Mouse (Mus musculus) hindbrain, embryonic 11.5 days (tissue): Measurements from ENCODE around the gene Acot3. TPM values are rescaled to one million over a fixed set of nuclear protein-coding genes. Genes with fewer than 3 reads are reported as not detected.
A peak's percentile ranks its signal among the peaks of the same experiment; 100 is the strongest.
"Not testable (repeated sequence)": the region's sequence is repeated elsewhere in the genome, so short reads cannot be mapped to it uniquely, and the experiment has no call there.

ENCODE experiments used
- ATAC-seq: fragments of 200-750 bp; cut with Nextera tagmentation; 2 replicates; pipeline ENCODE4 v1.8.0; 2017; ENCODE audit warnings: mild to moderate bottlenecking, moderate TSS enrichment, moderate library complexity; ENCODE audit not compliant: low FRiP score
- DNase-seq: peaks from one replicate; pipeline ENCODE4 v3.0.0-alpha.2; 2015; ENCODE audit warnings: low spot score
- H3K27ac ChIP-seq: fragments of 300-500 bp; sonication (generic); 2 replicates; pipeline ENCODE4 v1.5.1; 2014; ENCODE audit warnings: mild to moderate bottlenecking, low read depth, low read length
- H3K27me3 ChIP-seq: fragments of 300-500 bp; sonication (generic); 2 replicates; pipeline ENCODE4 v1.6.1; 2014; ENCODE audit warnings: mild to moderate bottlenecking, low read length, moderate library complexity, mixed read lengths; ENCODE audit not compliant: control insufficient read depth, insufficient read depth
- H3K36me3 ChIP-seq: fragments of 300-500 bp; sonication (generic); 2 replicates; pipeline ENCODE4 v1.6.1; 2014; ENCODE audit warnings: mild to moderate bottlenecking, low read length, moderate library complexity, mixed read lengths; ENCODE audit not compliant: control insufficient read depth, insufficient read depth
- H3K4me1 ChIP-seq: fragments of 300-500 bp; sonication (generic); replicated peaks from 2 replicates; pipeline ENCODE4 v1.6.1; 2014; ENCODE audit warnings: low read length, mixed read lengths; ENCODE audit not compliant: control insufficient read depth, insufficient read depth
- H3K4me2 ChIP-seq: fragments of 300-500 bp; sonication (generic); replicated peaks from 2 replicates; pipeline ENCODE4 v1.6.1; 2014; ENCODE audit warnings: mild to moderate bottlenecking, low read depth, low read length
- H3K4me3 ChIP-seq: fragments of 300-500 bp; sonication (generic); 2 replicates; pipeline ENCODE4 v1.5.1; 2014; ENCODE audit warnings: low read depth, low read length
- H3K9ac ChIP-seq: fragments of 300-500 bp; sonication (generic); 2 replicates; pipeline ENCODE4 v1.6.1; 2014; ENCODE audit warnings: low read depth, low read length
- H3K9me3 ChIP-seq: fragments of 300-500 bp; sonication (generic); 2 replicates; pipeline ENCODE4 v1.6.1; 2016; ENCODE audit warnings: low read length; ENCODE audit not compliant: control insufficient read depth
- WGBS: fragments of 180-500 bp; shearing (Covaris S2); extraction: QIAGEN DNeasy Blood & Tissue Kit; methylation state at CpG from one replicate; pipeline ENCODE4 v1.1.7; 2014; 5-methylcytosine and 5-hydroxymethylcytosine counted together
- polyA plus RNA-seq: library from polyadenylated mRNA; unstranded; fragments of >200 nt; fragmentation: Nextera tagmentation; extraction: Ambion mirVana; gene quantifications from 2 replicates; pipeline ENCODE4 v1.2.1, GENCODE M21; 2014

The Acot3 gene
- polyA plus RNA-seq, 1 experiment from 2014 or later: 0.37 TPM

DNA sequence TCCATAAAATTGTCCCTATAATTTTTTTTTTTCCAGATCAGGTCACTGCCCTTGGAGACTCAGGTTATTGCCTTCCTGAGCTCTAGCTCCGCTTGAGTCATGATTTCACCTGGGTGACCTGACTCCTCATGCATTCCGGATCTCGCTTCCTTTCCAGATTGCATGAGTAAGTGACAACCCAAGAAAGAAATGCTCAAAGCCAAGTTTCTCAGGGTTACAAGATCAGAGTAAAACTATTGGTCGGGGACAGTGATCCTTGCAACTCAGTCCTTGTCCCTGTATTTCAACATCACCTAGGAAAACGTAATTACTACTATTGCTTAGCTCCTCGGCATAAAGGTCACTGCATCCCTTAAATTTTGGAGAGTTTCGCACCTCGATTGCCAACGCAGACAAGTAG lies 17.0 kb downstream of the Acot3 start, which contains the start of gene Acot5:
TSS of gene Acot5 (plus strand) at position 340 of the 400 bp plus-strand sequence.
- DNase-seq (no peak), ATAC-seq (no peak)
- WGBS: 58% methylated on average over 9 of the region's 9 CpGs
- no peaks in the 10 kb centered on the region for H3K4me1 ChIP-seq
- H3K4me3 ChIP-seq: peak within 1 kb of the TSS; percentile 29
- H3K9ac ChIP-seq: no peak within 1 kb of the TSS
- no peak within 1 kb of the TSS for H3K27ac ChIP-seq
- peak within 1 kb of the TSS; percentile 55 for H3K4me2 ChIP-seq
- H3K27me3 ChIP-seq: peaks cover 13% of the 10 kb centered on the region; the same call in 1 of the 2 replicates
- H3K36me3 ChIP-seq: no peaks in the 10 kb centered on the region
- H3K9me3 ChIP-seq: no peaks in the 10 kb centered on the region

- DNase-seq, ATAC-seq, H3K27ac ChIP-seq, H3K4me1 ChIP-seq, H3K36me3 ChIP-seq, H3K9me3 ChIP-seq, H3K9ac ChIP-seq: not testable (repeated sequence)
- Histone ChIP-seq H3K4me2 (peak overlapping the region; percentile 55), H3K4me3 (peak overlapping the region; percentile 29), H3K27me3 (peaks cover 13% of the 10 kb centered on the region; the same call in 1 of the 2 replicates)
- under 1% methylated on average over 37 of the region's 52 CpGs for WGBS
Measured at GRCm38 (mm10) chr12:84069582-84069981, 17.6 kb downstream of the Acot3 start.

- ATAC-seq: no peak
- DNase-seq: no peak
- 93% methylated on average over 2 of the region's 2 CpGs for WGBS
- no peak overlapping the region for H3K27ac ChIP-seq
- no peak overlapping the region for H3K4me3 ChIP-seq
- peaks cover 13% of the 10 kb centered on the region; the same call in 1 of the 2 replicates for H3K27me3 ChIP-seq
- H3K9ac ChIP-seq: no peak overlapping the region
- no peaks in the 10 kb centered on the region for H3K4me1 ChIP-seq
- no peaks in the 10 kb centered on the region for H3K36me3 ChIP-seq
- no peaks in the 10 kb centered on the region for H3K9me3 ChIP-seq
- no peak overlapping the region for H3K4me2 ChIP-seq
Measured at GRCm38 (mm10) chr12:84071696-84072095, 19.8 kb downstream of the Acot3 start.

GRCm38 (mm10) chr12:84077371-84077990 lies 25.5 kb downstream of the Acot3 start:
- ATAC-seq (no peak), DNase-seq (no peak)
- Histone ChIP-seq H3K9ac (no peak overlapping the region), H3K9me3 (no peaks in the 10 kb centered on the region), H3K36me3 (no peaks in the 10 kb centered on the region), H3K27ac (no peak overlapping the region), H3K27me3 (no peaks in the 10 kb centered on the region), H3K4me1 (no peaks in the 10 kb centered on the region), H3K4me2 (no peak overlapping the region), H3K4me3 (no peak overlapping the region)
- 89% methylated on average over 4 of the region's 4 CpGs for WGBS

- no peak for DNase-seq
- H3K27me3 ChIP-seq: no peaks in the 10 kb centered on the region
- no peak overlapping the region for H3K4me3 ChIP-seq
- H3K4me1 ChIP-seq: no peaks in the 10 kb centered on the region
- no peak overlapping the region for H3K27ac ChIP-seq
- H3K9me3 ChIP-seq: no peaks in the 10 kb centered on the region
- H3K9ac ChIP-seq: no peak overlapping the region
- no peak for ATAC-seq
- H3K4me2 ChIP-seq: no peak overlapping the region
- 82% methylated on average over 2 of the region's 2 CpGs for WGBS
- no peaks in the 10 kb centered on the region for H3K36me3 ChIP-seq
Measured at GRCm38 (mm10) chr12:84083842-84084241, 31.9 kb downstream of the Acot3 start.

GRCm38 (mm10) chr12:84084581-84084980 lies 32.6 kb downstream of the Acot3 start:
- ATAC-seq (no peak), DNase-seq (no peak)
- 88% methylated on average over 4 of the region's 4 CpGs for WGBS
- Histone ChIP-seq H3K9me3 (no peaks in the 10 kb centered on the region), H3K27ac (no peak overlapping the region), H3K4me1 (no peaks in the 10 kb centered on the region), H3K27me3 (no peaks in the 10 kb centered on the region), H3K36me3 (no peaks in the 10 kb centered on the region), H3K9ac (no peak overlapping the region), H3K4me2 (no peak overlapping the region), H3K4me3 (no peak overlapping the region)

DNA sequence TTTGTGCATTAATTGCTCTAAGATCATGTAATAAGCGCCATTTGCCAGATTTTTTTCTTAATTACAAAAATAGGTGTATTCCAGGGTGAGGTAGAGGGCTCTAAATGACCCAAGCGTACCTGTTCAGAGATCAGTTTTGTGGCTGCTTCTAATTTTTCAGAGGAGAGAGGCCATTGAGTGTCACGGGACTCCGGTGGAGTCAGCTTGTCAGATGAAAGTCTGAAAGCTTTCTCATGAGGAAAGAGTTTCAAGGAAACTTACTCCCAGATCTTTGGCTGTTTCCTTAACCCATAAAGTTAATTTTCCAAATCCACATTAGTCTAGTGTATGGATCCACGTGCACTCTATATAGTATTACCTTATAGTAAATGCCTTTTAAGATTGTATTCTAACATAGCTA lies 42.7 kb downstream of the Acot3 start:
- not testable (repeated sequence) for H3K27me3 ChIP-seq, H3K36me3 ChIP-seq, ATAC-seq, H3K9ac ChIP-seq, H3K9me3 ChIP-seq, H3K4me2 ChIP-seq, H3K4me3 ChIP-seq, H3K4me1 ChIP-seq, H3K27ac ChIP-seq, DNase-seq
- WGBS: 87% methylated on average over 5 of the region's 5 CpGs

DNA sequence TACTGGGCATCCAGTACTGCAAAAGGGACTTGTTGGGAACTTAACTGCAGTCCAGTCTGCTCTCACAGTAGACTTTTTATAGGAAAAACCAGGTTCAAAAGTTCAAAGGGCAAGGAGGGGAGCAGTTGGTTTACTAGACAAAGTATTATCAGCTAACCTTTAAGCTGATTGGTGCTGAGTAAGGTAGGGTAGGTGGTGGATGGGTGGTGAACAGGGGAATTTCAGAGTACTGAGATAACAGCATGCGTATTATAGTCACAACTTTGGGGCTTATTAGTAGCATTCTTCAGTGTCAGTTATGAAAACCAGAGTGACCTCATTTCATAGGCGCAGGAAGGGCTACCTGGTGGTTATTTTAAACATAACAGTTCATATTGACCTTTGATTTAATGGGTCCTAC lies 47.7 kb downstream of the Acot3 start:
- DNase-seq (no peak), ATAC-seq (no peak)
- H3K27ac ChIP-seq: no peak overlapping the region
- no peaks in the 10 kb centered on the region for H3K36me3 ChIP-seq
- H3K9ac ChIP-seq: no peak overlapping the region
- WGBS: 92% methylated on average over 2 of the region's 2 CpGs
- H3K4me2 ChIP-seq: no peak overlapping the region
- H3K9me3 ChIP-seq: no peaks in the 10 kb centered on the region
- H3K27me3 ChIP-seq: no peaks in the 10 kb centered on the region
- H3K4me1 ChIP-seq: no peaks in the 10 kb centered on the region
- no peak overlapping the region for H3K4me3 ChIP-seq

- H3K4me3 ChIP-seq: no peak overlapping the region
Measured at GRCm38 (mm10) chr12:84100071-84100470, 48.1 kb downstream of the Acot3 start.

More at GRCm38 (mm10) chr12:84100071-84100470, 48.1 kb downstream of the Acot3 start:
- no peaks in the 10 kb centered on the region for H3K4me1 ChIP-seq
- no peaks in the 10 kb centered on the region for H3K36me3 ChIP-seq
- H3K9ac ChIP-seq: no peak overlapping the region
- H3K4me2 ChIP-seq: no peak overlapping the region
- no peaks in the 10 kb centered on the region for H3K9me3 ChIP-seq
- no peaks in the 10 kb centered on the region for H3K27me3 ChIP-seq
- ATAC-seq (no peak), DNase-seq (no peak)
- no peak overlapping the region for H3K27ac ChIP-seq
- WGBS: 75% methylated on average over 1 of the region's 1 CpGs
